Mouse (Mus musculus): Measurements from ENCODE around the gene Eya2. TPM values are rescaled to one million over a fixed set of nuclear protein-coding genes. Genes with fewer than 3 reads are reported as not detected.
"Not testable (repeated sequence)": the region's sequence is repeated elsewhere in the genome, so short reads cannot be mapped to it uniquely, and the experiment has no call there.

Eya2 gene
- polyA plus RNA-seq (2014; fragmentation: Nextera tagmentation; extraction: Ambion mirVana), result 21.5 and 21.9 TPM in 2 replicates

GRCm38 (mm10) chr2:165594907-165595675, at the start of gene Eya2:
Gene Eya2 (plus strand): TSS chr2:165595032.
- H3K27ac ChIP-seq (replicated peaks; ENCODE audit: low read depth, low read length), result peak within 1 kb of the TSS; percentile 81
- ATAC-seq (ENCODE audit: low read depth) (peak; percentile 68), DNase-seq (ENCODE audit: low spot score) (no peak)
- no peaks in the 10 kb centered on the region for H3K36me3 ChIP-seq (ENCODE audit: control insufficient read depth, insufficient read depth, low read length)
- H3K4me1 ChIP-seq (ENCODE audit: control insufficient read depth, insufficient read depth, low read length), result peaks cover 17% of the 10 kb centered on the region
- H3K27me3 ChIP-seq (replicated peaks; ENCODE audit: control insufficient read depth, insufficient read depth, low read length), result peaks cover 18% of the 10 kb centered on the region; the same call in 1 of the 2 replicates
- peak within 1 kb of the TSS; percentile 92 for H3K4me2 ChIP-seq (ENCODE audit: low read depth, low read length)
- peak within 1 kb of the TSS; percentile 67 for H3K4me3 ChIP-seq (ENCODE audit: low read depth, low read length)
- 0 out of 2 replicates have a peak, but pooled peaks cover 6% of the 10 kb centered on the region for H3K9me3 ChIP-seq (ENCODE audit: control insufficient read depth, low read length)
- H3K9ac ChIP-seq (ENCODE audit: low read depth, low read length), result peak within 1 kb of the TSS; percentile 81
- 0% methylated on average over 18 of the region's 83 CpGs for WGBS

- Histone ChIP-seq H3K27me3 (replicated peaks; ENCODE audit: control insufficient read depth, insufficient read depth, low read length) (no peaks in the 10 kb centered on the region), H3K9me3 (ENCODE audit: control insufficient read depth, low read length) (no peaks in the 10 kb centered on the region), H3K27ac (replicated peaks; ENCODE audit: low read depth, low read length) (no peak overlapping the region), H3K4me3 (ENCODE audit: low read depth, low read length) (no peak overlapping the region), H3K4me2 (ENCODE audit: low read depth, low read length) (no peak overlapping the region), H3K36me3 (ENCODE audit: control insufficient read depth, insufficient read depth, low read length) (no peaks in the 10 kb centered on the region), H3K4me1 (ENCODE audit: control insufficient read depth, insufficient read depth, low read length) (no peaks in the 10 kb centered on the region), H3K9ac (ENCODE audit: low read depth, low read length) (no peak overlapping the region)
- DNase-seq (ENCODE audit: low spot score) (no peak), ATAC-seq (ENCODE audit: low read depth) (no peak)
- 94% methylated on average over 2 of the region's 2 CpGs for WGBS
Observed at GRCm38 (mm10) chr2:165545687-165546086, 49.1 kb upstream of the Eya2 start.

DNA sequence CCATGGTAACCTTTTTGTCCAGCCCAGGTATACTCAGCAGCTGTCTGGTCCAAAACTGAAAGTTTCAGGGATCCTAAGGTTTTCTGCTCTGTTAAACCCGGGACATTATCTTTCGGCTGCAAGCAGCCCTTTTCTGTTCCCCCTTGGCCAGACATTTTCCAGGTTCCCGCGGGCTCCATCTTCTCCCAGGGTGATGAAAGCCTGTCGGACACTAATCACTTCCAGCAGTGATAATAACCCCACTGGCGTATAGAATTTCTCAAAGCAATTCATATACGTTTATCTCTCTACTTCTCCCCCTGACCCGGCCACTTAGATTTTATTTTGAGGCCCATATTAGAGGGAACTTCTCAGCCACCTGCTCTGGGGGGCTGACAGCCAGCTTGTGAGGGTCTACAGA, 48.5 kb upstream of the Eya2 start:
- H3K4me3 ChIP-seq (ENCODE audit: low read depth, low read length), result no peak overlapping the region

DNA sequence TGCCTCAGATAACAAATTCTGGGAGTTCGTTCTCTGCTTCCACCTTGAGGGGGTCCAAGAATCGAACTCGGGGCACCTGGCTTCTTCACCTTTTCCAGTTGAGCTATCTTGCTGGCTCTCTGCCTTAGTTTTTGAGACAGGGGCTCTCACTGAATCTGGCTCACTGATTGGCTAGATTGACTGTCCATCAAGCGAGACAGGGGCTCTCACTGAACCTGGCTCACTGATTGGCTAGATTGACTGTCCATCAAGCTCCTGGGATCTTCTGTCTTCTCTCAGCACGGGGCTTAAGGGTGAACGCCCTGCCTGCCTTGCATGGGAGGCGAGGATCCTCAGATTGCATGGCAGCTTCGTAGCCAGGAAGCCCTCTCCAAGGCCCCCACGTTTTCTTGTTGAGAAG, 47.4 kb upstream of the Eya2 start:
- H3K9me3 ChIP-seq (ENCODE audit: control insufficient read depth, low read length), result no peaks in the 10 kb centered on the region
- no peaks in the 10 kb centered on the region for H3K36me3 ChIP-seq (ENCODE audit: control insufficient read depth, insufficient read depth, low read length)
- peak; percentile 90 for DNase-seq (ENCODE audit: low spot score)
- H3K9ac ChIP-seq (ENCODE audit: low read depth, low read length), result no peak overlapping the region
- H3K4me3 ChIP-seq (ENCODE audit: low read depth, low read length), result no peak overlapping the region
- ATAC-seq (ENCODE audit: low read depth), result no peak
- no peaks in the 10 kb centered on the region for H3K4me1 ChIP-seq (ENCODE audit: control insufficient read depth, insufficient read depth, low read length)
- WGBS, result 57% methylated on average over 9 of the region's 9 CpGs
- H3K27ac ChIP-seq (replicated peaks; ENCODE audit: low read depth, low read length), result no peak overlapping the region
- no peak overlapping the region for H3K4me2 ChIP-seq (ENCODE audit: low read depth, low read length)
- H3K27me3 ChIP-seq (replicated peaks; ENCODE audit: control insufficient read depth, insufficient read depth, low read length), result no peaks in the 10 kb centered on the region

More for the DNA sequence above, 48.5 kb upstream of the Eya2 start:
- Histone ChIP-seq H3K4me1 (ENCODE audit: control insufficient read depth, insufficient read depth, low read length) (no peaks in the 10 kb centered on the region), H3K9me3 (ENCODE audit: control insufficient read depth, low read length) (no peaks in the 10 kb centered on the region), H3K9ac (ENCODE audit: low read depth, low read length) (no peak overlapping the region), H3K27ac (replicated peaks; ENCODE audit: low read depth, low read length) (no peak overlapping the region), H3K27me3 (replicated peaks; ENCODE audit: control insufficient read depth, insufficient read depth, low read length) (no peaks in the 10 kb centered on the region), H3K36me3 (ENCODE audit: control insufficient read depth, insufficient read depth, low read length) (no peaks in the 10 kb centered on the region), H3K4me2 (ENCODE audit: low read depth, low read length) (no peak overlapping the region)
- DNase-seq (ENCODE audit: low spot score) (no peak), ATAC-seq (ENCODE audit: low read depth) (no peak)
- WGBS, result 18% methylated on average over 8 of the region's 8 CpGs

GRCm38 (mm10) chr2:165548627-165549026, 46.2 kb upstream of the Eya2 start:
- Histone ChIP-seq H3K9ac (ENCODE audit: low read depth, low read length) (no peak overlapping the region), H3K4me2 (ENCODE audit: low read depth, low read length) (no peak overlapping the region), H3K27ac (replicated peaks; ENCODE audit: low read depth, low read length) (no peak overlapping the region), H3K4me3 (ENCODE audit: low read depth, low read length) (no peak overlapping the region), H3K4me1 (ENCODE audit: control insufficient read depth, insufficient read depth, low read length) (no peaks in the 10 kb centered on the region), H3K9me3 (ENCODE audit: control insufficient read depth, low read length) (no peaks in the 10 kb centered on the region), H3K27me3 (replicated peaks; ENCODE audit: control insufficient read depth, insufficient read depth, low read length) (no peaks in the 10 kb centered on the region), H3K36me3 (ENCODE audit: control insufficient read depth, insufficient read depth, low read length) (no peaks in the 10 kb centered on the region)
- WGBS, result 59% methylated on average over 6 of the region's 6 CpGs
- no peak for DNase-seq (ENCODE audit: low spot score)
- no peak for ATAC-seq (ENCODE audit: low read depth)

DNA sequence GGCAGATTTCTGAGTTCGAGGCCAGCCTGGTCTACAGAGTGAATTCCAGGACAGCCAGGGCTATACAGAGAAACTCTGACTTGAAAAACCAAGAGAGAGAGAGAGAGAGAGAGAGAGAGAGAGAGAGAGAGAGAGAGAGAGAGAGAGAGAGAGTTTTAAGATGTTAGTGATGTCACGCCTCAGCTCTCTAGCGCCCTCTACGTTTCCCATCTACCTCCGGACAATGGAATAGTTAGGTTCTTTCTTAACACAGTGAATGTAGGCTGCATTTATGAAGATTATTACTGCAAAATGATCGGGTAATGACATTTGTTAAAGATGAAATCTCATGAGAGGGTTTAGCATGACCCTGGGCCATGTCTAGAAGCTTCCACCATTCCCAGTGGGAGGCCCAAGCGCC, 44.4 kb upstream of the Eya2 start:
- not testable (repeated sequence) for H3K36me3 ChIP-seq (ENCODE audit: control insufficient read depth, insufficient read depth, low read length); ATAC-seq (ENCODE audit: low read depth); H3K9me3 ChIP-seq (ENCODE audit: control insufficient read depth, low read length); H3K27me3 ChIP-seq (replicated peaks; ENCODE audit: control insufficient read depth, insufficient read depth, low read length); H3K9ac ChIP-seq (ENCODE audit: low read depth, low read length); H3K4me2 ChIP-seq (ENCODE audit: low read depth, low read length); H3K4me3 ChIP-seq (ENCODE audit: low read depth, low read length); DNase-seq (ENCODE audit: low spot score); H3K4me1 ChIP-seq (ENCODE audit: control insufficient read depth, insufficient read depth, low read length); H3K27ac ChIP-seq (replicated peaks; ENCODE audit: low read depth, low read length)
- WGBS, result 74% methylated on average over 7 of the region's 7 CpGs

DNA sequence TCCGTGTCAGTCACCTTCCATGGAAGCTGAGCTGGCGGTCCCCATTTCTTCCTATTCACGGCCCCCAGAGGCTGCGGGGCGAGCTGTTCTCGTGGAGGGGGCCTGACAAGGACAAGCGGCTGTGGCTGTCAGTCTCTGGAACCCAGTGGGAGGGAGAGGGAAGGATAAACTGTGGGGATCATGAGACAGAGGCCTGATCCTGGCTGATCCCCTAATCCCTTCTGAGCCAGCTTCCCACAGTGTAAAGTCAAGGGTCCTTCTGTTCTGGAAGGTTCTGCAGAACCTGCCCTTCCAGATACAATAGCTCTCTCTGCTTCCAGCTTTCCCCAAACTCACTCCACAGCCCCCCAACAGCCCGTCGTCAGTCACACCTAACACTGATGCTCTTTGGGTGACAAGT, 40.8 kb upstream of the Eya2 start:
- Histone ChIP-seq H3K36me3 (ENCODE audit: control insufficient read depth, insufficient read depth, low read length) (no peaks in the 10 kb centered on the region), H3K9ac (ENCODE audit: low read depth, low read length) (no peak overlapping the region), H3K4me1 (ENCODE audit: control insufficient read depth, insufficient read depth, low read length) (no peaks in the 10 kb centered on the region), H3K9me3 (ENCODE audit: control insufficient read depth, low read length) (no peaks in the 10 kb centered on the region), H3K4me2 (ENCODE audit: low read depth, low read length) (no peak overlapping the region), H3K27ac (replicated peaks; ENCODE audit: low read depth, low read length) (no peak overlapping the region), H3K4me3 (ENCODE audit: low read depth, low read length) (no peak overlapping the region), H3K27me3 (replicated peaks; ENCODE audit: control insufficient read depth, insufficient read depth, low read length) (no peaks in the 10 kb centered on the region)
- no peak for DNase-seq (ENCODE audit: low spot score)
- 66% methylated on average over 9 of the region's 9 CpGs for WGBS
- no peak; the same call in 1 of the 2 replicates for ATAC-seq (ENCODE audit: low read depth)

DNA sequence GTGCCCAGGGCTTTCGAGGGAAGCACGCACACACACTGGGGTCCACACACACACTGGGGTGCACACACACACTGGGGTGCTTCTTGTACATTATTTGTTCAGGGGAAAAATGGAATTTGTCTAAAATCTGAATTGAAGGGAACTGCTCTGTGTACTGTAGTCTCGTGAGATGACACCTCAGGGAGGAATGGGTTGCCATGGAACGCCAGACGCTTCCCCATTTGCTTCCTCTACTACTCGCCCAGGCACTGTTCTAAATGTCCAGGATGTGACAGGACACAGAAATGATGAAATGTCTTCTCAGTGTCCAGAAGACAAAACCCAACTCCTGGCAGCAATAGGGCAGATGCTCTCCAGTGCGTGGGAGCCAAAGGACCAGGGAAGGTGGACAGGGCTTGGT, 37.6 kb upstream of the Eya2 start:
- H3K4me2 ChIP-seq (ENCODE audit: low read depth, low read length), result no peak overlapping the region
- 82% methylated on average over 7 of the region's 7 CpGs for WGBS
- H3K9me3 ChIP-seq (ENCODE audit: control insufficient read depth, low read length), result no peaks in the 10 kb centered on the region
- DNase-seq (ENCODE audit: low spot score) (no peak), ATAC-seq (ENCODE audit: low read depth) (no peak)
- H3K4me3 ChIP-seq (ENCODE audit: low read depth, low read length), result no peak overlapping the region
- no peak overlapping the region for H3K9ac ChIP-seq (ENCODE audit: low read depth, low read length)
- H3K36me3 ChIP-seq (ENCODE audit: control insufficient read depth, insufficient read depth, low read length), result no peaks in the 10 kb centered on the region
- H3K4me1 ChIP-seq (ENCODE audit: control insufficient read depth, insufficient read depth, low read length), result peaks cover 4% of the 10 kb centered on the region; the same call in 1 of the 2 replicates
- H3K27ac ChIP-seq (replicated peaks; ENCODE audit: low read depth, low read length), result no peak overlapping the region
- no peaks in the 10 kb centered on the region for H3K27me3 ChIP-seq (replicated peaks; ENCODE audit: control insufficient read depth, insufficient read depth, low read length)

DNA sequence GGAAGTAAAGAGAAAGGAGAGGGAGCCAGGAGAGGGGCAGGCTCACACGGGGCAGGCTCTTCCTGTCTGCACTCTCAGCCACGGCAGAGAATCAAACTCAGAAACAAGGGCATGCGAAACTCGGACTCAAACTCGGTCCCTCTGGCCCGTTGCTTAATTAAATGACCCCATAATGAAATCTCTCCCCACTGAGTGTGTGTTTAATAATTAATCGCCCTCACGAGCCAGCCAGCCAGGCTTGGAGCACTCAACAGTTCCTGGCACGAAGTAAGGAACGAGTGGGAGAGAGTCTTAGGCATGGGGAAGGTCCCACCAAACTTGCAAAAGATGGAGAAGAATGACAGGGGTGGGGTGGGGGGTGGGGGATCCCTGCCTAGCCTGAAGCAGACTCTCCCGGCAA, 35.9 kb upstream of the Eya2 start:
- DNase-seq (ENCODE audit: low spot score) (no peak), ATAC-seq (ENCODE audit: low read depth) (no peak)
- Histone ChIP-seq H3K27ac (replicated peaks; ENCODE audit: low read depth, low read length) (no peak overlapping the region), H3K36me3 (ENCODE audit: control insufficient read depth, insufficient read depth, low read length) (no peaks in the 10 kb centered on the region), H3K27me3 (replicated peaks; ENCODE audit: control insufficient read depth, insufficient read depth, low read length) (peaks cover 8% of the 10 kb centered on the region), H3K4me1 (ENCODE audit: control insufficient read depth, insufficient read depth, low read length) (peaks cover 12% of the 10 kb centered on the region), H3K4me3 (ENCODE audit: low read depth, low read length) (no peak overlapping the region), H3K9me3 (ENCODE audit: control insufficient read depth, low read length) (no peaks in the 10 kb centered on the region), H3K9ac (ENCODE audit: low read depth, low read length) (no peak overlapping the region), H3K4me2 (ENCODE audit: low read depth, low read length) (no peak overlapping the region)
- WGBS, result 51% methylated on average over 11 of the region's 11 CpGs

All from embryonic facial prominence, embryonic 14.5 days (tissue).